Mouse (Mus musculus): ENCODE measurements around the gene Dnajc11. TPM values are rescaled to one million over a fixed set of nuclear protein-coding genes. Genes with fewer than 3 reads are reported as not detected.
A peak's percentile ranks its signal among the peaks of the same experiment; 100 is the strongest.

Dnajc11 gene
- polyA plus RNA-seq, 1 experiment from 2014 or later: 84.3 TPM

- Histone ChIP-seq H3K27ac (peak overlapping the region; percentile 61), H3K9ac (peak overlapping the region; percentile 72)
- WGBS: 3% methylated on average over 8 of the region's 8 CpGs
Observed at GRCm38 (mm10) chr4:152007481-152008147, 74.1 kb downstream of the Dnajc11 start.

DNA sequence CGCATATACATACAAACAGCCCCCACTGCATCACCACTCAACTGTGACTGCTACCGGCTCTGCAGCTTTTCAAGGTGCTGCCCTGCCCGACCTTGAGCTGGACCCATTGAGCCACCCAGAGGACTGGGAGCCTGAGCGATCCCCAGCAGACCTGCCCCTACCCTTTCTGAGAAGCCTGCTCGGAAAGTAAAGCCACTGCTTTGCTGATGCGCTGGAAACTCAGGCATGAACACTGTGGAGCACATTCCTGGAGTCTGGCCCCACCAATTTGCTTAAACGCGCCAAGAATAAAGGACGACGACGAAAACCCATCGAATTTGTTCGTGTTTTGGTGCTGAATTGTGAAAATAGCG, 74.6 kb downstream of the Dnajc11 start:
- Histone ChIP-seq H3K27ac (peak overlapping the region; percentile 61), H3K4me3 (peak overlapping the region; percentile 72), H3K4me2 (peak overlapping the region; percentile 97), H3K36me3 (0 out of 2 replicates have a peak, but pooled peaks cover 8% of the 10 kb centered on the region), H3K9me3 (no peaks in the 10 kb centered on the region), H3K27me3 (peaks cover 47% of the 10 kb centered on the region), H3K4me1 (replicated peaks) (peaks cover 50% of the 10 kb centered on the region), H3K9ac (peak overlapping the region; percentile 72)
- 1% methylated on average over 14 of the region's 14 CpGs for WGBS
- no peak for ATAC-seq (ENCODE audit: low FRiP score)

More at GRCm38 (mm10) chr4:152007481-152008147, 74.1 kb downstream of the Dnajc11 start:
- ATAC-seq (ENCODE audit: low FRiP score): no peak
- Histone ChIP-seq H3K4me1 (replicated peaks) (peaks cover 50% of the 10 kb centered on the region), H3K36me3 (0 out of 2 replicates have a peak, but pooled peaks cover 3% of the 10 kb centered on the region), H3K9me3 (no peaks in the 10 kb centered on the region), H3K4me3 (peak overlapping the region; percentile 72), H3K4me2 (peak overlapping the region; percentile 97), H3K27me3 (peaks cover 47% of the 10 kb centered on the region)

DNA sequence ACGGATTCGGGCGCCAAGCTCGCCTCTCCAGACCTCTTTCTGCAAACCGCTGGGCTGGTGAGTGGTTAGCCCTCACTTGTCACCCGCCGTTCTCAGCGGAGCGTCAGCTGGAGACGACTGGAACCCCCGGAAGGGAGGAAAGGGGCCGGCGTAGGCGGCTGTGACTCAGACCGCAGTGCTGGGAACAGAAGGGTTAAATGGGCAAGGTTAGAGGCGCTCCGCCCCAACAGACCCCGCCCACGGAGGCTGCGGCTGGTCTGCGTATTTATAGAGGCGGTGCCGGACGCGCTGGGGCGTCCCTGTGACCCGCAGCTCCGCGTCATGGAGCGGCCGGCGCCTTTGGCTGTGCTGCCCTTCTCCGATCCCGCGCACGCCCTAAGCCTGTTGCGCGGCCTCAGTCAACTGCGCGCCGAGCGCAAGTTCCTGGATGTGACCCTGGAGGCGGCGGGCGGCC, 75.2 kb downstream of the Dnajc11 start, which contains the start of gene Klhl21:
Klhl21 (plus strand) TSS at position 182 of the 454 bp plus-strand sequence.
- ATAC-seq (ENCODE audit: low FRiP score): peak; percentile 88
- Histone ChIP-seq H3K27me3 (peaks cover 50% of the 10 kb centered on the region), H3K4me2 (peak within 1 kb of the TSS; percentile 97), H3K4me3 (peak within 1 kb of the TSS; percentile 72), H3K9me3 (no peaks in the 10 kb centered on the region), H3K9ac (peak within 1 kb of the TSS; percentile 72), H3K36me3 (0 out of 2 replicates have a peak, but pooled peaks cover 8% of the 10 kb centered on the region), H3K27ac (peak within 1 kb of the TSS; percentile 84), H3K4me1 (replicated peaks) (peaks cover 50% of the 10 kb centered on the region)
- under 1% methylated on average over 45 of the region's 45 CpGs for WGBS

DNA sequence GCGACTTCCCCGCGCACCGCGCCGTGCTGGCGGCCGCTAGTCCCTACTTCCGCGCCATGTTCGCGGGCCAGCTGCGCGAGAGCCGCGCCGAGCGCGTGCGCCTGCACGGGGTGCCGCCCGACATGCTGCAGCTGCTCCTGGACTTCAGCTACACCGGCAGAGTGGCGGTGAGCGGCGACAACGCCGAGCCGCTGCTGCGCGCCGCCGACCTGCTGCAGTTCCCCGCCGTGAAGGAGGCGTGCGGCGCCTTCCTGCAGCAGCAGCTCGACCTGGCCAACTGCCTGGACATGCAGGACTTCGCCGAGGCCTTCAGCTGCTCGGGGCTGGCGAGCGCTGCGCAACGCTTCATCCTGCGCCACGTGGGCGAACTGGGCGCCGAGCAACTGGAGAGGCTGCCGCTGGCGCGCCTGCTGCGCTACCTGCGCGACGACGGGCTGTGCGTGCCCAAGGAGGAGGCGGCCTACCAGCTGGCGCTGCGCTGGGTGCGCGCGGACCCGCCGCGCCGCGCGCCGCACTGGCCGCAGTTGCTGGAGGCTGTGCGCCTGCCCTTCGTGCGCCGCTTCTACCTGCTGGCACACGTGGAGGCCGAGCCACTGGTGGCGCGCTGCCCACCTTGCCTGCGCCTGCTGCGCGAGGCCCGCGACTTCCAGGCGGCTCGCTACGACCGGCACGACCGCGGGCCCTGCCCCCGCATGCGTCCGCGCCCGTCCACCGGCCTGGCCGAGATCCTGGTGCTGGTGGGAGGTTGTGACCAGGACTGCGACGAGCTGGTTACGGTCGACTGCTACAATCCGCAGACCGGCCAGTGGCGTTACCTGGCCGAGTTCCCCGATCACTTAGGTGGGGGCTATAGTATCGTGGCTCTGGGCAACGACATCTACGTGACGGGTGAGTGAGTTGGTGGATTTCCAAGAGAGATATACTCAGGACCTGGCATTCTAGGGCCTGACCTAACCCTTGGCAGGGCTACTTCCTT, 75.9 kb downstream of the Dnajc11 start:
- WGBS: under 1% methylated on average over 102 of the region's 115 CpGs
- peaks cover 50% of the 10 kb centered on the region for H3K27me3 ChIP-seq

GRCm38 (mm10) chr4:152010091-152010706, 76.7 kb downstream of the Dnajc11 start:
- no peaks in the 10 kb centered on the region for H3K9me3 ChIP-seq
- peaks cover 17% of the 10 kb centered on the region for H3K36me3 ChIP-seq
- peak overlapping the region; percentile 72 for H3K9ac ChIP-seq
- H3K27me3 ChIP-seq: peaks cover 50% of the 10 kb centered on the region
- H3K4me2 ChIP-seq: peak overlapping the region; percentile 97
- 2% methylated on average over 10 of the region's 10 CpGs for WGBS
- peaks cover 50% of the 10 kb centered on the region for H3K4me1 ChIP-seq (replicated peaks)
- ATAC-seq (ENCODE audit: low FRiP score): no peak
- peak overlapping the region; percentile 72 for H3K4me3 ChIP-seq
- H3K27ac ChIP-seq: no peak overlapping the region

More for the DNA sequence above, 75.9 kb downstream of the Dnajc11 start:
- Histone ChIP-seq H3K9ac (peak overlapping the region; percentile 72), H3K9me3 (no peaks in the 10 kb centered on the region), H3K36me3 (peaks cover 10% of the 10 kb centered on the region; the same call in 1 of the 2 replicates), H3K4me1 (replicated peaks) (peaks cover 50% of the 10 kb centered on the region), H3K4me3 (peak overlapping the region; percentile 72), H3K27ac (peak overlapping the region; percentile 84), H3K4me2 (peak overlapping the region; percentile 97)
- peak; percentile 79 for ATAC-seq (ENCODE audit: low FRiP score)

- Histone ChIP-seq H3K36me3 (peaks cover 21% of the 10 kb centered on the region), H3K4me1 (replicated peaks) (peaks cover 50% of the 10 kb centered on the region), H3K4me2 (peak overlapping the region; percentile 97), H3K27ac (no peak overlapping the region), H3K4me3 (peak overlapping the region; percentile 72), H3K9ac (peak overlapping the region; percentile 72), H3K9me3 (no peaks in the 10 kb centered on the region), H3K27me3 (peaks cover 50% of the 10 kb centered on the region)
- WGBS: 14% methylated on average over 13 of the region's 13 CpGs
- no peak for ATAC-seq (ENCODE audit: low FRiP score)
Observed at GRCm38 (mm10) chr4:152010707-152011134, 77.2 kb downstream of the Dnajc11 start.

GRCm38 (mm10) chr4:152011171-152011760, 77.8 kb downstream of the Dnajc11 start:
- H3K9ac ChIP-seq: peak overlapping the region; percentile 72; the same call in 1 of the 2 replicates
- H3K4me2 ChIP-seq: peak overlapping the region; percentile 97
- H3K9me3 ChIP-seq: no peaks in the 10 kb centered on the region
- H3K4me3 ChIP-seq: peak overlapping the region; percentile 72
- H3K4me1 ChIP-seq (replicated peaks): peaks cover 50% of the 10 kb centered on the region
- peaks cover 49% of the 10 kb centered on the region for H3K27me3 ChIP-seq
- H3K27ac ChIP-seq: no peak overlapping the region
- 81% methylated on average over 8 of the region's 8 CpGs for WGBS
- H3K36me3 ChIP-seq: peaks cover 26% of the 10 kb centered on the region
- ATAC-seq (ENCODE audit: low FRiP score): no peak

DNA sequence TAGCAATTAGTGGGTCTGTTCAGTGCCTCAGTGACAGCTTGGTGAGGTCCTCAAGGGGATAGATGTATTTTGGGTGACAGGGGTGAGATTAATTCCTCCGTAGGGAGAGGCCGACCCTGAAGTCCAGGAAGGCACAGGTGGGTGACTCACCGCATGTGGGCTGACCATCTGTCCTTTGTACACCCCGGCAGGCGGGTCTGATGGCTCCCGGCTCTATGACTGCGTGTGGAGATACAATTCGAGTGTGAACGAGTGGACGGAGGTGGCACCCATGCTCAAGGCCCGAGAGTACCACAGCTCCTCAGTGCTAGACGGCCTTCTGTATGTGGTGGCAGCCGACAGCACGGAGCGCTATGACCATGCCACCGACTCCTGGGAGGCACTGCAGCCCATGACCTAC, 78.6 kb downstream of the Dnajc11 start:
- 93% methylated on average over 16 of the region's 16 CpGs for WGBS
- no peak for ATAC-seq (ENCODE audit: low FRiP score)

GRCm38 (mm10) chr4:152013036-152013813, 79.7 kb downstream of the Dnajc11 start:
- no peak overlapping the region for H3K4me3 ChIP-seq
- ATAC-seq (ENCODE audit: low FRiP score): no peak
- H3K27ac ChIP-seq: no peak overlapping the region
- 87% methylated on average over 12 of the region's 12 CpGs for WGBS
- H3K4me1 ChIP-seq (replicated peaks): peaks cover 35% of the 10 kb centered on the region
- H3K36me3 ChIP-seq: peaks cover 33% of the 10 kb centered on the region
- no peak overlapping the region for H3K4me2 ChIP-seq
- H3K9me3 ChIP-seq: no peaks in the 10 kb centered on the region
- H3K27me3 ChIP-seq: peaks cover 29% of the 10 kb centered on the region
- peak overlapping the region; percentile 43; the same call in 1 of the 2 replicates for H3K9ac ChIP-seq

More for the DNA sequence above, 78.6 kb downstream of the Dnajc11 start:
- no peak overlapping the region for H3K4me3 ChIP-seq
- no peaks in the 10 kb centered on the region for H3K9me3 ChIP-seq
- peaks cover 26% of the 10 kb centered on the region for H3K36me3 ChIP-seq
- H3K27ac ChIP-seq: no peak overlapping the region
- no peak overlapping the region for H3K4me2 ChIP-seq
- no peak overlapping the region for H3K9ac ChIP-seq
- H3K4me1 ChIP-seq (replicated peaks): peaks cover 47% of the 10 kb centered on the region
- peaks cover 40% of the 10 kb centered on the region for H3K27me3 ChIP-seq

- H3K9ac ChIP-seq: 0 out of 2 replicates have a peak overlapping the region, but pooled peaks have one; percentile 8
- 88% methylated on average over 6 of the region's 6 CpGs for WGBS
- no peak overlapping the region for H3K27ac ChIP-seq
- peaks cover 7% of the 10 kb centered on the region for H3K4me1 ChIP-seq (replicated peaks)
- peaks cover 82% of the 10 kb centered on the region for H3K36me3 ChIP-seq
- no peak for ATAC-seq (ENCODE audit: low FRiP score)
- no peak overlapping the region for H3K4me3 ChIP-seq
- H3K4me2 ChIP-seq: no peak overlapping the region
- no peaks in the 10 kb centered on the region for H3K9me3 ChIP-seq
- no peaks in the 10 kb centered on the region for H3K27me3 ChIP-seq
Observed at GRCm38 (mm10) chr4:152019073-152019472, 85.6 kb downstream of the Dnajc11 start.

DNA sequence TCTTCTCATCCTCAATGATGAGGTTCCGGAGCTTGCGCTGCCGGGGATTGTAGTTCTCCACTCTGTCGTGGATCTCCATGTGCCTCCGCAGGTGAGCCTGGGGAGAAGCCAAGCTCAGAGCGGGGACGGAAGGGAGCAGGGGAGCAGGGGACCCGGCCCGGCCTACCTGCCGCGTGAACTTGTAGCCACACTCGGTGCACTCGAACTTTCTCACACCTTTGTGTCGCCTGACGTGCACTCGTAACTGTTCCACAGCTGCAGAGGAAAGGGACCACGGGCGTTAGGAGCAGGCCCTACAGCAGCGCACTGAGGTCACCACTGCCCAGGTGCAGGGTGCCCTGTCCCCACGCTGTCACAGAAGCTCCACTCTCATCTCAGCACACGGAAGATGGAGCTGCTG, 86.5 kb downstream of the Dnajc11 start:
- no peak overlapping the region for H3K4me2 ChIP-seq
- H3K9me3 ChIP-seq: no peaks in the 10 kb centered on the region
- H3K36me3 ChIP-seq: peaks cover 82% of the 10 kb centered on the region
- ATAC-seq (ENCODE audit: low FRiP score): no peak
- no peak overlapping the region for H3K9ac ChIP-seq
- H3K27me3 ChIP-seq: no peaks in the 10 kb centered on the region
- no peak overlapping the region for H3K4me3 ChIP-seq
- no peak overlapping the region for H3K27ac ChIP-seq
- H3K4me1 ChIP-seq (replicated peaks): peaks cover 17% of the 10 kb centered on the region
- WGBS: 95% methylated on average over 21 of the region's 21 CpGs
